Mouse (Mus musculus): ENCODE results near the gene Taok2.

DNA sequence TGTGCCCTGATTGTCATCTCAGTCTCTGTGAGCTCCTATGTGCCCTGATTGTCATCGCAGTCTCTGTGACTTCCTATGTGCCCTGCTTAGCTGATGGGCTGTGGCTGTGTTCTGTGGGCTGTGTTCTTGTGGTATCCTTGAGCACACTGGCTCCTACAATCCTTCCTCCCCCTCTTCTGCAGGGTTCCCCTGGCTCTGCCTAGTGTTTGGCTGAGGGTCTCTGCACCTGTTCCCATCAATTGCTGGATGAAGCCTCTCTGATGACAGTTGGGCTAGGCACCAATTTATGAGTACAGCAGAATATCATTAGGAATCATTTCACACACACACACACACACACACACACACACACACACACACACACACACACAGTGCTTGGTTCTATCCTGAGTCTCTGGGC lies 51.2 kb downstream of the Taok2 start:
- TF ChIP-seq CTCF (conservative IDR thresholded peaks at IDR 0.05; ENCODE audit: low read length) (no peak), NANOG (IDR thresholded peaks at IDR 0.05; ENCODE audit: borderline replicate concordance, low read length) (no peak)

All from E14TG2a.4 (cell line).